Mouse (Mus musculus) heart, adult 2 months (tissue): ENCODE results near the gene Kcnq1.

Experiments used
- CTCF ChIP-seq: fragments of 200-600 bp; IDR thresholded peaks from 2 replicates; pipeline ENCODE4 v1.8.1; 2022; ENCODE audit warnings: antibody characterized with exemption, mild to moderate bottlenecking, moderate library complexity
- POLR2A ChIP-seq: fragments of 200-500 bp; IDR thresholded peaks from 2 replicates; pipeline ENCODE4 v1.6.1; 2011; ENCODE audit warnings: mild to moderate bottlenecking, low read depth, low read length, control low read depth; ENCODE audit not compliant: insufficient read depth

DNA sequence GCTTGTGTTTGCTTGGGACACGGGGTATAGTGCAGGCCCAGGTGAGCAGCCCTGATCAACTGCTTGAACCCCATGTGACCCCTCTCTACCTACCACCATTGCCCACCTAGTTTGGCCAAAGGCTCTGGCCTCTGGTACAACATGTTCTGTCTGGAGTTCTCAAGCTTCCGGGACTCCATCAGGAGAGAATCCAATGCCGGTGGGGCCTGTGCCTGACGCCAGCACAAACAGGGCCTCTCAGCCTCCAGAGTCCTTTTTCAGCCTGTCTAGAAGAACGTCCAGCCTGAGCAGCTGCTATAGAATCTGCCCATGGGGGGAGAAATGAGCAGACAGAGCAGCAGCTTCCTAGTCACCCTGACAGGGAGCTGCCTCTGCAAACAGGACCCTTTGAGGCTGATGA lies 311.7 kb downstream of the Kcnq1 start:
- no peak for TF ChIP-seq POLR2A
- no peak for TF ChIP-seq CTCF
